Mouse (Mus musculus): ENCODE results near the gene Loxl1. TPM values are rescaled to one million over a fixed set of nuclear protein-coding genes. Genes with fewer than 3 reads are reported as not detected.

The Loxl1 gene
- total RNA-seq, 2 experiments from 2014 or later = 77.2 to 87.1 TPM

GRCm38 (mm10) chr9:58311191-58311910, 1.6 kb downstream of the Loxl1 start:
- peak; percentile 62 for DNase-seq

- DNase-seq = peak; percentile 63
Measured at GRCm38 (mm10) chr9:58310043-58310660, 2.8 kb downstream of the Loxl1 start.

GRCm38 (mm10) chr9:58308395-58308794, 4.6 kb downstream of the Loxl1 start:
- peak; percentile 73 for DNase-seq

- no peak for DNase-seq
Measured at GRCm38 (mm10) chr9:58305686-58306085, 7.3 kb downstream of the Loxl1 start.

- DNase-seq = no peak
Measured at GRCm38 (mm10) chr9:58303599-58304271, 9.3 kb downstream of the Loxl1 start.

- no peak for DNase-seq
Measured at GRCm38 (mm10) chr9:58303115-58303514, 9.9 kb downstream of the Loxl1 start.

- peak; percentile 61 for DNase-seq
Measured at GRCm38 (mm10) chr9:58299356-58299799, 13.6 kb downstream of the Loxl1 start.

GRCm38 (mm10) chr9:58297961-58298477, 15.0 kb downstream of the Loxl1 start:
- no peak for DNase-seq

GRCm38 (mm10) chr9:58297065-58297464, 15.9 kb downstream of the Loxl1 start:
- no peak for DNase-seq

GRCm38 (mm10) chr9:58295766-58296361, 17.1 kb downstream of the Loxl1 start:
- peak; percentile 66 for DNase-seq

- DNase-seq = no peak
Measured at GRCm38 (mm10) chr9:58295345-58295744, 17.6 kb downstream of the Loxl1 start.

GRCm38 (mm10) chr9:58294527-58294926, 18.5 kb downstream of the Loxl1 start:
- no peak for DNase-seq

- DNase-seq = no peak
Measured at GRCm38 (mm10) chr9:58289901-58290300, 23.1 kb downstream of the Loxl1 start.

- DNase-seq = no peak
Measured at GRCm38 (mm10) chr9:58289090-58289489, 23.9 kb downstream of the Loxl1 start.

GRCm38 (mm10) chr9:58283431-58283830, 29.6 kb downstream of the Loxl1 start:
- no peak for DNase-seq

- DNase-seq = no peak
Measured at GRCm38 (mm10) chr9:58281597-58281996, 31.4 kb downstream of the Loxl1 start.

GRCm38 (mm10) chr9:58280259-58281109, 32.5 kb downstream of the Loxl1 start:
- peak; percentile 77 for DNase-seq

- DNase-seq = no peak
Measured at GRCm38 (mm10) chr9:58279780-58280179, 33.2 kb downstream of the Loxl1 start.

- no peak for DNase-seq
Measured at GRCm38 (mm10) chr9:58278821-58279723, 33.9 kb downstream of the Loxl1 start.

GRCm38 (mm10) chr9:58278313-58278712, 34.7 kb downstream of the Loxl1 start:
- DNase-seq = no peak

- no peak for DNase-seq
Measured at GRCm38 (mm10) chr9:58276346-58276745, 36.6 kb downstream of the Loxl1 start.

All from heart, postnatal 4 days (tissue).